Mouse (Mus musculus): ENCODE measurements around the gene Usp6nl. TPM values are rescaled to one million over a fixed set of nuclear protein-coding genes. Genes with fewer than 3 reads are reported as not detected.

The Usp6nl gene
- polyA plus RNA-seq, 1 experiment from 2014 or later: 7.9 TPM

GRCm38 (mm10) chr2:6384407-6385146 is 62.1 kb downstream of the Usp6nl start:
- no peaks in the 10 kb centered on the region for H3K9me3 ChIP-seq
- H3K4me1 ChIP-seq (replicated peaks): no peaks in the 10 kb centered on the region; the same call in none of the 2 replicates
- WGBS: 81% methylated on average over 14 of the region's 14 CpGs
- no peak overlapping the region for H3K27ac ChIP-seq (replicated peaks)
- H3K27me3 ChIP-seq: no peaks in the 10 kb centered on the region
- H3K4me2 ChIP-seq: no peak overlapping the region
- H3K36me3 ChIP-seq: no peaks in the 10 kb centered on the region
- no peak overlapping the region for H3K4me3 ChIP-seq
- ATAC-seq (ENCODE audit: low read depth): no peak
- no peak overlapping the region for H3K9ac ChIP-seq

- Histone ChIP-seq H3K9ac (no peak overlapping the region), H3K4me1 (replicated peaks) (no peaks in the 10 kb centered on the region; the same call in 1 of the 2 replicates), H3K36me3 (0 out of 2 replicates have a peak, but pooled peaks cover 4% of the 10 kb centered on the region), H3K27me3 (no peaks in the 10 kb centered on the region), H3K4me3 (no peak overlapping the region), H3K9me3 (no peaks in the 10 kb centered on the region), H3K27ac (replicated peaks) (no peak overlapping the region), H3K4me2 (no peak overlapping the region)
- ATAC-seq (ENCODE audit: low read depth): no peak
- WGBS: 94% methylated on average over 3 of the region's 3 CpGs
Measured at GRCm38 (mm10) chr2:6389162-6389561, 66.7 kb downstream of the Usp6nl start.

GRCm38 (mm10) chr2:6391261-6391660 is 68.8 kb downstream of the Usp6nl start:
- no peaks in the 10 kb centered on the region for H3K27me3 ChIP-seq
- no peak overlapping the region for H3K4me2 ChIP-seq
- H3K9ac ChIP-seq: no peak overlapping the region
- 82% methylated on average over 2 of the region's 3 CpGs for whole genome bisulfite sequencing
- H3K4me1 ChIP-seq (replicated peaks): no peaks in the 10 kb centered on the region; the same call in 1 of the 2 replicates
- no peaks in the 10 kb centered on the region for H3K9me3 ChIP-seq
- ATAC-seq (ENCODE audit: low read depth): no peak
- no peak overlapping the region for H3K27ac ChIP-seq (replicated peaks)
- no peak overlapping the region for H3K4me3 ChIP-seq
- 0 out of 2 replicates have a peak, but pooled peaks cover 4% of the 10 kb centered on the region for H3K36me3 ChIP-seq

GRCm38 (mm10) chr2:6391940-6392339 is 69.5 kb downstream of the Usp6nl start:
- ATAC-seq (ENCODE audit: low read depth): no peak
- no peak overlapping the region for H3K4me2 ChIP-seq
- no peak overlapping the region for H3K9ac ChIP-seq
- H3K27me3 ChIP-seq: no peaks in the 10 kb centered on the region
- no peaks in the 10 kb centered on the region; the same call in 1 of the 2 replicates for H3K4me1 ChIP-seq (replicated peaks)
- H3K4me3 ChIP-seq: no peak overlapping the region
- H3K27ac ChIP-seq (replicated peaks): no peak overlapping the region
- no peaks in the 10 kb centered on the region for H3K9me3 ChIP-seq
- 93% methylated on average over 6 of the region's 6 CpGs for WGBS
- H3K36me3 ChIP-seq: 0 out of 2 replicates have a peak, but pooled peaks cover 4% of the 10 kb centered on the region

GRCm38 (mm10) chr2:6395851-6396625 is 73.6 kb downstream of the Usp6nl start:
- no peak for ATAC-seq (ENCODE audit: low read depth)
- no peaks in the 10 kb centered on the region for H3K27me3 ChIP-seq
- no peak overlapping the region for H3K9ac ChIP-seq
- H3K27ac ChIP-seq (replicated peaks): no peak overlapping the region
- 85% methylated on average over 7 of the region's 7 CpGs for WGBS
- H3K4me1 ChIP-seq (replicated peaks): no peaks in the 10 kb centered on the region
- H3K9me3 ChIP-seq: no peaks in the 10 kb centered on the region
- no peak overlapping the region for H3K4me3 ChIP-seq
- H3K4me2 ChIP-seq: no peak overlapping the region
- 0 out of 2 replicates have a peak, but pooled peaks cover 4% of the 10 kb centered on the region for H3K36me3 ChIP-seq

- Histone ChIP-seq H3K4me1 (replicated peaks) (no peaks in the 10 kb centered on the region), H3K9me3 (no peaks in the 10 kb centered on the region), H3K4me3 (no peak overlapping the region), H3K9ac (no peak overlapping the region), H3K27ac (replicated peaks) (no peak overlapping the region), H3K4me2 (no peak overlapping the region), H3K36me3 (0 out of 2 replicates have a peak, but pooled peaks cover 4% of the 10 kb centered on the region), H3K27me3 (no peaks in the 10 kb centered on the region)
- WGBS: 79% methylated on average over 1 of the region's 1 CpGs
- ATAC-seq (ENCODE audit: low read depth): no peak
Measured at GRCm38 (mm10) chr2:6396626-6397146, 74.2 kb downstream of the Usp6nl start.

GRCm38 (mm10) chr2:6397166-6397565 is 74.7 kb downstream of the Usp6nl start:
- H3K36me3 ChIP-seq: 0 out of 2 replicates have a peak, but pooled peaks cover 4% of the 10 kb centered on the region
- H3K27ac ChIP-seq (replicated peaks): no peak overlapping the region
- H3K4me3 ChIP-seq: no peak overlapping the region
- 34% methylated on average over 3 of the region's 3 CpGs for WGBS
- H3K9ac ChIP-seq: no peak overlapping the region
- no peaks in the 10 kb centered on the region for H3K27me3 ChIP-seq
- no peak for ATAC-seq (ENCODE audit: low read depth)
- H3K4me2 ChIP-seq: no peak overlapping the region
- no peaks in the 10 kb centered on the region for H3K9me3 ChIP-seq
- no peaks in the 10 kb centered on the region for H3K4me1 ChIP-seq (replicated peaks)

GRCm38 (mm10) chr2:6398826-6399225 is 76.4 kb downstream of the Usp6nl start:
- Histone ChIP-seq H3K4me3 (no peak overlapping the region), H3K36me3 (0 out of 2 replicates have a peak, but pooled peaks cover under 1% of the 10 kb centered on the region), H3K27ac (replicated peaks) (no peak overlapping the region), H3K27me3 (no peaks in the 10 kb centered on the region), H3K9ac (no peak overlapping the region), H3K4me2 (no peak overlapping the region), H3K9me3 (no peaks in the 10 kb centered on the region), H3K4me1 (replicated peaks) (peaks cover 6% of the 10 kb centered on the region)
- WGBS: 61% methylated on average over 6 of the region's 6 CpGs
- no peak for ATAC-seq (ENCODE audit: low read depth)

GRCm38 (mm10) chr2:6401039-6401438 is 78.6 kb downstream of the Usp6nl start:
- no peak for ATAC-seq (ENCODE audit: low read depth)
- Histone ChIP-seq H3K9me3 (no peaks in the 10 kb centered on the region), H3K9ac (no peak overlapping the region), H3K27ac (replicated peaks) (no peak overlapping the region), H3K4me3 (no peak overlapping the region), H3K4me1 (replicated peaks) (peaks cover 20% of the 10 kb centered on the region), H3K36me3 (no peaks in the 10 kb centered on the region), H3K4me2 (no peak overlapping the region), H3K27me3 (no peaks in the 10 kb centered on the region)
- 91% methylated on average over 10 of the region's 10 CpGs for WGBS

GRCm38 (mm10) chr2:6403375-6403774 is 80.9 kb downstream of the Usp6nl start:
- H3K4me1 ChIP-seq (replicated peaks): peaks cover 20% of the 10 kb centered on the region
- H3K27me3 ChIP-seq: no peaks in the 10 kb centered on the region
- peak overlapping the region; percentile 33; the same call in 1 of the 2 replicates for H3K27ac ChIP-seq (replicated peaks)
- no peaks in the 10 kb centered on the region for H3K9me3 ChIP-seq
- H3K36me3 ChIP-seq: no peaks in the 10 kb centered on the region
- 8% methylated on average over 11 of the region's 11 CpGs for WGBS
- peak; percentile 70 for ATAC-seq (ENCODE audit: low read depth)
- H3K9ac ChIP-seq: peak overlapping the region; percentile 31
- no peak overlapping the region for H3K4me3 ChIP-seq
- no peak overlapping the region for H3K4me2 ChIP-seq

- ATAC-seq (ENCODE audit: low read depth): no peak
- no peaks in the 10 kb centered on the region for H3K9me3 ChIP-seq
- H3K4me2 ChIP-seq: no peak overlapping the region
- WGBS: 32% methylated on average over 3 of the region's 3 CpGs
- H3K27me3 ChIP-seq: no peaks in the 10 kb centered on the region
- no peak overlapping the region for H3K27ac ChIP-seq (replicated peaks)
- H3K36me3 ChIP-seq: no peaks in the 10 kb centered on the region
- peaks cover 25% of the 10 kb centered on the region for H3K4me1 ChIP-seq (replicated peaks)
- no peak overlapping the region for H3K4me3 ChIP-seq
- no peak overlapping the region for H3K9ac ChIP-seq
Measured at GRCm38 (mm10) chr2:6403991-6404390, 81.5 kb downstream of the Usp6nl start.

GRCm38 (mm10) chr2:6404627-6405026 is 82.2 kb downstream of the Usp6nl start:
- Histone ChIP-seq H3K4me3 (no peak overlapping the region), H3K4me1 (replicated peaks) (peaks cover 30% of the 10 kb centered on the region), H3K9ac (no peak overlapping the region), H3K27me3 (no peaks in the 10 kb centered on the region), H3K36me3 (no peaks in the 10 kb centered on the region), H3K4me2 (no peak overlapping the region), H3K27ac (replicated peaks) (no peak overlapping the region), H3K9me3 (no peaks in the 10 kb centered on the region)
- 62% methylated on average over 7 of the region's 7 CpGs for WGBS
- no peak for ATAC-seq (ENCODE audit: low read depth)
